Mouse (Mus musculus): ENCODE measurements around the gene Olfr486. TPM values are rescaled to one million over a fixed set of nuclear protein-coding genes. Genes with fewer than 3 reads are reported as not detected.
"Not testable (repeated sequence)": the region's sequence is repeated elsewhere in the genome, so short reads cannot be mapped to it uniquely, and the experiment has no call there.

Gene Olfr486
- polyA plus RNA-seq (2014; fragmentation: Nextera tagmentation; extraction: Ambion mirVana) = not detected in 2 replicates

GRCm38 (mm10) chr7:108172642-108173041 is at the start of gene Olfr486:
Olfr486 (minus strand) TSS chr7:108172742.
- H3K9me3 ChIP-seq (ENCODE audit: control insufficient read depth, low read length); H3K27ac ChIP-seq (ENCODE audit: low read depth, low read length); H3K27me3 ChIP-seq (ENCODE audit: control insufficient read depth, insufficient read depth, low read length); H3K36me3 ChIP-seq (ENCODE audit: control insufficient read depth, insufficient read depth, low read length); H3K4me1 ChIP-seq (ENCODE audit: control insufficient read depth, insufficient read depth, low read length); H3K9ac ChIP-seq (ENCODE audit: low read depth, low read length); ATAC-seq (ENCODE audit: low FRiP score, low TSS enrichment); H3K4me3 ChIP-seq (ENCODE audit: low read length); H3K4me2 ChIP-seq (replicated peaks; ENCODE audit: low read depth, low read length): not testable (repeated sequence)
- 100% methylated on average over 1 of the region's 1 CpGs for WGBS

- H3K9ac ChIP-seq (ENCODE audit: low read depth, low read length); H3K4me1 ChIP-seq (ENCODE audit: control insufficient read depth, insufficient read depth, low read length); H3K4me2 ChIP-seq (replicated peaks; ENCODE audit: low read depth, low read length); H3K4me3 ChIP-seq (ENCODE audit: low read length); H3K36me3 ChIP-seq (ENCODE audit: control insufficient read depth, insufficient read depth, low read length); ATAC-seq (ENCODE audit: low FRiP score, low TSS enrichment); H3K27ac ChIP-seq (ENCODE audit: low read depth, low read length); H3K27me3 ChIP-seq (ENCODE audit: control insufficient read depth, insufficient read depth, low read length); H3K9me3 ChIP-seq (ENCODE audit: control insufficient read depth, low read length): not testable (repeated sequence)
These were observed 42.0 kb upstream of the Olfr486 start, which contains the start of gene Olfr487 for GRCm38 (mm10) chr7:108214536-108214935. Olfr487 (minus strand) TSS chr7:108214636.

- no peaks in the 10 kb centered on the region for H3K4me1 ChIP-seq (ENCODE audit: control insufficient read depth, insufficient read depth, low read length)
- no peak overlapping the region for H3K9ac ChIP-seq (ENCODE audit: low read depth, low read length)
- no peaks in the 10 kb centered on the region for H3K36me3 ChIP-seq (ENCODE audit: control insufficient read depth, insufficient read depth, low read length)
- H3K27ac ChIP-seq (ENCODE audit: low read depth, low read length) = no peak overlapping the region
- H3K4me3 ChIP-seq (ENCODE audit: low read length) = no peak overlapping the region
- WGBS = 64% methylated on average over 6 of the region's 6 CpGs
- H3K4me2 ChIP-seq (replicated peaks; ENCODE audit: low read depth, low read length) = no peak overlapping the region
- no peaks in the 10 kb centered on the region for H3K27me3 ChIP-seq (ENCODE audit: control insufficient read depth, insufficient read depth, low read length)
- ATAC-seq (ENCODE audit: low FRiP score, low TSS enrichment) = no peak
- H3K9me3 ChIP-seq (ENCODE audit: control insufficient read depth, low read length) = no peaks in the 10 kb centered on the region
These were observed 24.4 kb upstream of the Olfr486 start for GRCm38 (mm10) chr7:108196938-108197337.

- H3K36me3 ChIP-seq (ENCODE audit: control insufficient read depth, insufficient read depth, low read length); H3K4me2 ChIP-seq (replicated peaks; ENCODE audit: low read depth, low read length); H3K4me1 ChIP-seq (ENCODE audit: control insufficient read depth, insufficient read depth, low read length); H3K4me3 ChIP-seq (ENCODE audit: low read length); H3K27me3 ChIP-seq (ENCODE audit: control insufficient read depth, insufficient read depth, low read length); ATAC-seq (ENCODE audit: low FRiP score, low TSS enrichment); H3K27ac ChIP-seq (ENCODE audit: low read depth, low read length); H3K9me3 ChIP-seq (ENCODE audit: control insufficient read depth, low read length); H3K9ac ChIP-seq (ENCODE audit: low read depth, low read length): not testable (repeated sequence)
- WGBS = 61% methylated on average over 3 of the region's 3 CpGs
These were observed 23.8 kb upstream of the Olfr486 start for GRCm38 (mm10) chr7:108196337-108196736.

GRCm38 (mm10) chr7:108192714-108193113 is 20.2 kb upstream of the Olfr486 start:
- not testable (repeated sequence) for H3K36me3 ChIP-seq (ENCODE audit: control insufficient read depth, insufficient read depth, low read length); ATAC-seq (ENCODE audit: low FRiP score, low TSS enrichment); H3K9ac ChIP-seq (ENCODE audit: low read depth, low read length); H3K4me2 ChIP-seq (replicated peaks; ENCODE audit: low read depth, low read length); H3K4me3 ChIP-seq (ENCODE audit: low read length); H3K27ac ChIP-seq (ENCODE audit: low read depth, low read length); H3K27me3 ChIP-seq (ENCODE audit: control insufficient read depth, insufficient read depth, low read length); H3K4me1 ChIP-seq (ENCODE audit: control insufficient read depth, insufficient read depth, low read length); H3K9me3 ChIP-seq (ENCODE audit: control insufficient read depth, low read length)
- WGBS = 69% methylated on average over 1 of the region's 1 CpGs

- H3K4me1 ChIP-seq (ENCODE audit: control insufficient read depth, insufficient read depth, low read length); H3K4me2 ChIP-seq (replicated peaks; ENCODE audit: low read depth, low read length); H3K36me3 ChIP-seq (ENCODE audit: control insufficient read depth, insufficient read depth, low read length); H3K9me3 ChIP-seq (ENCODE audit: control insufficient read depth, low read length); H3K4me3 ChIP-seq (ENCODE audit: low read length); H3K27me3 ChIP-seq (ENCODE audit: control insufficient read depth, insufficient read depth, low read length); ATAC-seq (ENCODE audit: low FRiP score, low TSS enrichment); H3K27ac ChIP-seq (ENCODE audit: low read depth, low read length); H3K9ac ChIP-seq (ENCODE audit: low read depth, low read length): not testable (repeated sequence)
- 54% methylated on average over 2 of the region's 2 CpGs for WGBS
These were observed 18.7 kb upstream of the Olfr486 start for GRCm38 (mm10) chr7:108191196-108191595.

GRCm38 (mm10) chr7:108185237-108185636 is 12.7 kb upstream of the Olfr486 start:
- H3K4me1 ChIP-seq (ENCODE audit: control insufficient read depth, insufficient read depth, low read length); H3K27me3 ChIP-seq (ENCODE audit: control insufficient read depth, insufficient read depth, low read length); H3K9me3 ChIP-seq (ENCODE audit: control insufficient read depth, low read length); H3K9ac ChIP-seq (ENCODE audit: low read depth, low read length); H3K27ac ChIP-seq (ENCODE audit: low read depth, low read length); H3K4me2 ChIP-seq (replicated peaks; ENCODE audit: low read depth, low read length); H3K36me3 ChIP-seq (ENCODE audit: control insufficient read depth, insufficient read depth, low read length); ATAC-seq (ENCODE audit: low FRiP score, low TSS enrichment); H3K4me3 ChIP-seq (ENCODE audit: low read length): not testable (repeated sequence)
- WGBS = 95% methylated on average over 2 of the region's 2 CpGs

GRCm38 (mm10) chr7:108184401-108184800 is 11.9 kb upstream of the Olfr486 start:
- ATAC-seq (ENCODE audit: low FRiP score, low TSS enrichment); H3K9ac ChIP-seq (ENCODE audit: low read depth, low read length); H3K27me3 ChIP-seq (ENCODE audit: control insufficient read depth, insufficient read depth, low read length); H3K27ac ChIP-seq (ENCODE audit: low read depth, low read length); H3K36me3 ChIP-seq (ENCODE audit: control insufficient read depth, insufficient read depth, low read length); H3K4me2 ChIP-seq (replicated peaks; ENCODE audit: low read depth, low read length); H3K4me1 ChIP-seq (ENCODE audit: control insufficient read depth, insufficient read depth, low read length); H3K4me3 ChIP-seq (ENCODE audit: low read length); H3K9me3 ChIP-seq (ENCODE audit: control insufficient read depth, low read length): not testable (repeated sequence)
- WGBS = 91% methylated on average over 3 of the region's 3 CpGs

GRCm38 (mm10) chr7:108159771-108160170 is 12.8 kb downstream of the Olfr486 start, which contains the start of gene Olfr485:
Olfr485 (minus strand) TSS chr7:108159871.
- no peak within 1 kb of the TSS for H3K9ac ChIP-seq (ENCODE audit: low read depth, low read length)
- H3K4me1 ChIP-seq (ENCODE audit: control insufficient read depth, insufficient read depth, low read length) = no peaks in the 10 kb centered on the region
- no peaks in the 10 kb centered on the region for H3K36me3 ChIP-seq (ENCODE audit: control insufficient read depth, insufficient read depth, low read length)
- H3K4me2 ChIP-seq (replicated peaks; ENCODE audit: low read depth, low read length) = no peak within 1 kb of the TSS
- no peak within 1 kb of the TSS for H3K27ac ChIP-seq (ENCODE audit: low read depth, low read length)
- no peaks in the 10 kb centered on the region for H3K9me3 ChIP-seq (ENCODE audit: control insufficient read depth, low read length)
- no peak within 1 kb of the TSS for H3K4me3 ChIP-seq (ENCODE audit: low read length)
- no peak for ATAC-seq (ENCODE audit: low FRiP score, low TSS enrichment)
- H3K27me3 ChIP-seq (ENCODE audit: control insufficient read depth, insufficient read depth, low read length) = no peaks in the 10 kb centered on the region

GRCm38 (mm10) chr7:108127349-108127748 is 45.2 kb downstream of the Olfr486 start, which contains the start of gene Olfr484:
Olfr484 (minus strand) TSS chr7:108127449.
- Histone ChIP-seq H3K4me2 (replicated peaks; ENCODE audit: low read depth, low read length) (no peak within 1 kb of the TSS), H3K36me3 (ENCODE audit: control insufficient read depth, insufficient read depth, low read length) (no peaks in the 10 kb centered on the region), H3K9me3 (ENCODE audit: control insufficient read depth, low read length) (no peaks in the 10 kb centered on the region), H3K9ac (ENCODE audit: low read depth, low read length) (no peak within 1 kb of the TSS), H3K4me3 (ENCODE audit: low read length) (no peak within 1 kb of the TSS), H3K4me1 (ENCODE audit: control insufficient read depth, insufficient read depth, low read length) (no peaks in the 10 kb centered on the region), H3K27me3 (ENCODE audit: control insufficient read depth, insufficient read depth, low read length) (no peaks in the 10 kb centered on the region), H3K27ac (ENCODE audit: low read depth, low read length) (no peak within 1 kb of the TSS)
- no peak for ATAC-seq (ENCODE audit: low FRiP score, low TSS enrichment)

Measured in kidney, embryonic 14.5 days (tissue).